Mouse (Mus musculus) limb, embryonic 11.5 days (tissue): ENCODE data around the gene Lysmd2. TPM values are rescaled to one million over a fixed set of nuclear protein-coding genes. Genes with fewer than 3 reads are reported as not detected.
"Not testable (repeated sequence)": the region's sequence is repeated elsewhere in the genome, so short reads cannot be mapped to it uniquely, and the experiment has no call there.

ENCODE experiments used
- ATAC-seq: fragments of 200-750 bp; cut with Nextera tagmentation; 2 replicates; pipeline ENCODE4 v1.8.0; 2017; ENCODE audit warnings: low read depth; ENCODE audit not compliant: insufficient number of reproducible peaks, low FRiP score, low TSS enrichment
- DNase-seq: peaks from one replicate; pipeline ENCODE4 v3.0.0-alpha.2; 2015; ENCODE audit warnings: low spot score
- H3K27ac ChIP-seq: fragments of 300-500 bp; sonication (generic); replicated peaks from 2 replicates; pipeline ENCODE4 v1.5.1; 2014; ENCODE audit warnings: low read depth, mild to moderate bottlenecking, low read length
- H3K27me3 ChIP-seq: fragments of 300-500 bp; sonication (generic); 2 replicates; pipeline ENCODE4 v1.6.1; 2014; ENCODE audit warnings: mild to moderate bottlenecking, low read length, mixed read lengths; ENCODE audit not compliant: control insufficient read depth, insufficient read depth
- H3K36me3 ChIP-seq: fragments of 300-500 bp; sonication (generic); 2 replicates; pipeline ENCODE4 v1.6.1; 2014; ENCODE audit warnings: mild to moderate bottlenecking, low read length, moderate library complexity, mixed read lengths; ENCODE audit not compliant: control insufficient read depth, insufficient read depth
- H3K4me1 ChIP-seq: fragments of 300-500 bp; sonication (generic); 2 replicates; pipeline ENCODE4 v1.6.1; 2014; ENCODE audit warnings: low read length, mixed read lengths; ENCODE audit not compliant: control insufficient read depth, insufficient read depth
- H3K4me2 ChIP-seq: fragments of 300-500 bp; sonication (generic); 2 replicates; pipeline ENCODE4 v1.6.1; 2014; ENCODE audit warnings: low read depth, mild to moderate bottlenecking, moderate library complexity; ENCODE audit not compliant: severe bottlenecking
- H3K4me3 ChIP-seq: fragments of 300-500 bp; sonication (generic); 2 replicates; pipeline ENCODE4 v1.5.1; 2014; ENCODE audit warnings: low read depth, low read length
- H3K9ac ChIP-seq: fragments of 300-500 bp; sonication (generic); 2 replicates; pipeline ENCODE4 v1.6.1; 2014; ENCODE audit warnings: mild to moderate bottlenecking, low read length
- H3K9me3 ChIP-seq: fragments of 300-500 bp; sonication (generic); 2 replicates; pipeline ENCODE4 v1.6.1; 2016; ENCODE audit warnings: low read length; ENCODE audit not compliant: control insufficient read depth
- WGBS: fragments of 180-500 bp; shearing (Covaris S2); extraction: QIAGEN DNeasy Blood & Tissue Kit; methylation state at CpG from one replicate; pipeline ENCODE4 v1.1.7; 2014; 5-methylcytosine and 5-hydroxymethylcytosine counted together
- polyA plus RNA-seq: library from polyadenylated mRNA; unstranded; fragments of >200 nt; fragmentation: Nextera tagmentation; extraction: Ambion mirVana; gene quantifications from 2 replicates; pipeline ENCODE4 v1.2.1, GENCODE M21; 2014

Gene Lysmd2
- polyA plus RNA-seq, 1 experiment from 2014 or later = 21.6 TPM

DNA sequence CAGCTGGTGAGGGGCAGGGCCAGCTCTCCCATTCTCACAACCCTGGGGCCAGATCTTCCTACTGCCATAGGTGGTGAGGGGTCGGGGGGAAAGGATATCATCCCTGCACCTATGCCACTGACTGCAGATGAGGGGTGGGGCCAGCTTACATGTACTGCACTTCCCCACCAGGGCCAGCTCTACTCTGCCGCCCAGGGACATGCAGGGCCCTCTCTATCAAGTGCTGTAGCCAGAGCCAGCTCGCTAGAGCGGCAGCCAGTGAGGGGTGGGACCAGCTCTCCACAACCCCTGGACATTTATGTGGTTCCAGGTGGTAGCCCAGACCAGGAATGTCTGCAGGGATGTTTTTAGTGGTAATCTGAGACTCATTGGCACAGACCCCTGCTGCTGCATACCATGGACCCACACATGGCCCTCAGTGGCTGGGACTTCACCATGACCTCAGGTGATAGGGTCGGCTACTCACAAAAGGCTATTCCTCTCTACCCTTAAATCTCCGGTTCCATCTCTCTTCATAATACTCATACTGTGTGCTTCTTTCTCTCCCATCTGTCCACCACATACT, 6.6 kb upstream of the Lysmd2 start:
- no peak overlapping the region for H3K27ac ChIP-seq
- H3K27me3 ChIP-seq = no peaks in the 10 kb centered on the region
- peak; percentile 74 for ATAC-seq
- H3K9me3 ChIP-seq = no peaks in the 10 kb centered on the region
- H3K4me2 ChIP-seq = no peak overlapping the region
- no peaks in the 10 kb centered on the region for H3K36me3 ChIP-seq
- no peak for DNase-seq
- 61% methylated on average over 6 of the region's 6 CpGs for WGBS
- no peak overlapping the region for H3K9ac ChIP-seq
- H3K4me3 ChIP-seq = no peak overlapping the region
- no peaks in the 10 kb centered on the region for H3K4me1 ChIP-seq

DNA sequence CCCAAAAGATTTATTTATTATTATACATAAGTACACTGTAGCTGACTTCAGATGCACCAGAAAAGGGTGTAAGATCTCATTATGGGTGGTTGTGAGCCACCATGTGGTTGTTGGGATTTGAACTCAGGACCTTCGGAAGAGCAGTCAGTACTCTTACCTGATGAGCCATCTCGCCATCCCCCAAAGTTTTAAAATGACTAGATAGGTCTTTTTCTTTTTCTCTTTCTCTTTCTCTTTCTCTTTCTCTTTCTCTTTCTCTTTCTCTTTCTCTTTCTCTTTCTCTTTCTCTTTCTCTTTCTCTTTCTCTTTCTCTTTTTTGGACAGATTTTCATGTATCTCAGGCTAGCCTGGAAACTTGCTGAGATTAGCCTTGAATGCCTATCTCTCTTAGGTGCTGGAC, 5.8 kb upstream of the Lysmd2 start:
- 88% methylated on average over 2 of the region's 2 CpGs for WGBS
- H3K27ac ChIP-seq, H3K4me1 ChIP-seq, H3K27me3 ChIP-seq, DNase-seq, H3K9me3 ChIP-seq, H3K9ac ChIP-seq, H3K36me3 ChIP-seq, ATAC-seq, H3K4me2 ChIP-seq, H3K4me3 ChIP-seq: not testable (repeated sequence)

DNA sequence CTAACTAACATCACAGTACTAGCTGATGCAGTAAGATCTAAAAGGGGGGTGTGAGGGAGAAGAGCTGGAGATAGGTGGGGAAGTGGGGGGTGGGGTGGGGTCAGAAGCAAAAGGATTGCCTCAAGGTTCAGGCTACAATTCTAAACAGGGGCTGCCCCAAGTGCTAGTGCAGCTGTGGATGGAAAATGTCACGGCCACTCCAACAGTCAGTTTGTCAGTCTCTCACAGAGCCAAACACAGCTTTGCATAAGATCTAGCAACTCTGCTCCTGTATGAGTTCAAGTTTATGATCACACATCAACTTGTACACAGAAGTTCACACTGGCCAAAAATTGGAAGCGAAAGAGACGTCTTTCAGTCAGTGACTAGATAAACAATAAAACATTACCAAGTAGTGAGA, 4.1 kb upstream of the Lysmd2 start:
- no peaks in the 10 kb centered on the region for H3K27me3 ChIP-seq
- WGBS = 85% methylated on average over 3 of the region's 3 CpGs
- H3K4me2 ChIP-seq = no peak overlapping the region
- H3K27ac ChIP-seq = no peak overlapping the region
- no peak for DNase-seq
- no peaks in the 10 kb centered on the region for H3K9me3 ChIP-seq
- ATAC-seq = no peak
- H3K9ac ChIP-seq = no peak overlapping the region
- H3K36me3 ChIP-seq = no peaks in the 10 kb centered on the region
- H3K4me1 ChIP-seq = no peaks in the 10 kb centered on the region
- H3K4me3 ChIP-seq = no peak overlapping the region

DNA sequence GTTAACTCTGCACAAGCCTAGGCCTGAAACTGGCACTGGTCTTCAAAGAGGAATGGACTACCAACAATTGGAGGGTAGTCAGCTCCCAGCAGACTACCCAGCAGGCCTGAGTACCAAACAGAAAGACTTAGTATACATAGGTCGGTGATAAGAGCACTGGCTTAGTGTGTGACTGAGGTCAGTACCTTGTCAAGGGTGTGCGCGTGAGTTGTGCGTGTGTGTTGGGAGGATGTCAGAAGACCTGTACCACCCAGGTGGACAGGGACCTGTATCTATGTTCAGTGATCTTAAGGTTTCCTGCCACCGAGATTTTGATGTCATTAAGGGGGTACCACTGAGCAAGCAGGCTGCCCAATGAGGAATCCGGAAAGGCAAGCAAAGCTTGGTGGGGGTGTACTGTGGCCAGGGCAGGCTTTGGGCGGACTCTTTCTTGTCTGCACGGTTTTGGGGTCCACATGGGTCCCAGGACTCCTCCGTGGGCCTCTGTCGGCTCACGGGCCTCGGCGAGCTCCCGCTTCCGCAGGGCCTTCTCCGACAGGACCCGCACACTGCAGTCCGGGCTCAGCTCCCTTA, 472 bp upstream of the Lysmd2 start:
- no peaks in the 10 kb centered on the region for H3K27me3 ChIP-seq
- peak overlapping the region; percentile 70 for H3K4me3 ChIP-seq
- peak overlapping the region; percentile 82 for H3K4me2 ChIP-seq
- 19% methylated on average over 18 of the region's 18 CpGs for WGBS
- peak overlapping the region; percentile 73 for H3K27ac ChIP-seq
- DNase-seq (no peak), ATAC-seq (peak; percentile 44; the same call in 1 of the 2 replicates)
- no peaks in the 10 kb centered on the region for H3K9me3 ChIP-seq
- peak overlapping the region; percentile 85 for H3K9ac ChIP-seq
- H3K36me3 ChIP-seq = no peaks in the 10 kb centered on the region
- no peaks in the 10 kb centered on the region for H3K4me1 ChIP-seq

DNA sequence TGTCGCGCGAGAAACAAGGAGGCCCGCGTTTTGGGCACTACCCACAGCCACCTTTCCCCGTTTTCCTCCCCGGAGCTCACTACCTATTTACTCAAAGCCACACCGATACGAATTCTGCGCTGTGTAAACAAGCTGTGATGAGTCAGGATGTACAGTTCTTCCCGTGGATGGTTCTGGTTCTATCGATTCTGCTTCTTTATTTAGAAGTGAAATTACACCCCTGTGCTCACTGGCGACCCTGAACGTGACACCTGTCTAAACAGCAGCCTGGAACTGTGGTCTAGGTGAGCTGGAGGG, 715 bp downstream of the Lysmd2 start:
- Histone ChIP-seq H3K4me1 (no peaks in the 10 kb centered on the region), H3K9me3 (no peaks in the 10 kb centered on the region), H3K4me2 (peak overlapping the region; percentile 82), H3K4me3 (peak overlapping the region; percentile 70), H3K27ac (peak overlapping the region; percentile 73; the same call in 1 of the 2 replicates), H3K27me3 (no peaks in the 10 kb centered on the region), H3K9ac (peak overlapping the region; percentile 85), H3K36me3 (no peaks in the 10 kb centered on the region)
- no peak for ATAC-seq
- DNase-seq = no peak
- WGBS = under 1% methylated on average over 14 of the region's 14 CpGs

DNA sequence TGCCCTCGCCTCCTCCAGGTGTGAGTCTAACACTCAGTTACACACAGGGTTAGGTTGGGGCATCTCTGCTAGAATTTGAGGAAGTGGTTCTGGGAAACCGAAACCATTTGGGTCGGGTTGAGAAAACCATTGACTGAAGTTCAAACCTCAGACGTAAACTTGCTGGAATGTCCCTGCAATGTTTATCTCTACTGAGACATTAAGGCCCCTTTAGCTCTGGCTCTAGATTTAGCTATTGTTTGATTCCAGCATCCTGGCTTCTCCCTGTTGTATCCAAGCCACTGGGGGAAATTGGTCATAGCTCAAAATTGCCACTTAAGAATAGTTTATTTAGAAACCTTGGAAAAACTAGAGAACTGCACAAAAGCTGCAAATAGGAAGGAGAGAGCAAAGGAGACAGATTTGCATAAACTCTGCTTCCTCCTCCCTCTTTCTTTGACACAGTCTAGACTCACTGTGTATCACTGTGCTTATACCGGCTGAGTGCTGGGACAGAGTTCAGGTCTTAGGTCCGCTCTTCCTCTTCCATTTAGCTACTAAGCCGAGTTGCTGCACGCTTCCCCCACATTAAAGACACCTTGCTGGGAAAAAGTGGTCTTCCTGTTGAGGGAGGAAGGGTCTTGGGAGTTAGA, 5.4 kb downstream of the Lysmd2 start:
- Histone ChIP-seq H3K4me3 (no peak overlapping the region), H3K4me1 (no peaks in the 10 kb centered on the region), H3K27me3 (no peaks in the 10 kb centered on the region), H3K27ac (no peak overlapping the region), H3K4me2 (no peak overlapping the region), H3K9me3 (no peaks in the 10 kb centered on the region), H3K9ac (no peak overlapping the region), H3K36me3 (no peaks in the 10 kb centered on the region)
- no peak for DNase-seq
- 83% methylated on average over 8 of the region's 8 CpGs for WGBS
- ATAC-seq = no peak

DNA sequence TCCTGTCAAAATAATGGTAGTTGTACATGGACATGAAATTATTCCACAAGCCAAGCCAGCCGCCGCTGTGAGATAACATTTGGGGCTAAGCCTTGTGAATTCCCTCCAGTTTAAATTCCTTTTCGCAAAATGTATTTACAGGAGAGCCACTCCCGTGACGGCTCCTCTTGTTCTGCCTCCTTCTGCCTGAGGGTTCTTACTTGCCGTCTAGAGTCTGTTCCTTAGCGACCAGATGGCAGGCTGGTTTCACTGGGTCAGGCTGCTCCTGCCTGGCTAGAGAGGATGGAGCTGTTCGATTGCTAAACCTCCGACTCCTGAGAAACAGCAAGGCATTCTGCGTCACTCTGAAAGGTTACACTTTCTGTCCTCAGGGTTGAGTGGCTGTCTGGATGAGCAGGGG, 6.6 kb downstream of the Lysmd2 start:
- H3K36me3 ChIP-seq = no peaks in the 10 kb centered on the region
- H3K27ac ChIP-seq = no peak overlapping the region
- no peak overlapping the region for H3K4me2 ChIP-seq
- H3K4me1 ChIP-seq = no peaks in the 10 kb centered on the region
- DNase-seq (no peak), ATAC-seq (no peak)
- H3K27me3 ChIP-seq = no peaks in the 10 kb centered on the region
- no peak overlapping the region for H3K9ac ChIP-seq
- H3K4me3 ChIP-seq = no peak overlapping the region
- WGBS = 61% methylated on average over 10 of the region's 10 CpGs
- H3K9me3 ChIP-seq = no peaks in the 10 kb centered on the region

DNA sequence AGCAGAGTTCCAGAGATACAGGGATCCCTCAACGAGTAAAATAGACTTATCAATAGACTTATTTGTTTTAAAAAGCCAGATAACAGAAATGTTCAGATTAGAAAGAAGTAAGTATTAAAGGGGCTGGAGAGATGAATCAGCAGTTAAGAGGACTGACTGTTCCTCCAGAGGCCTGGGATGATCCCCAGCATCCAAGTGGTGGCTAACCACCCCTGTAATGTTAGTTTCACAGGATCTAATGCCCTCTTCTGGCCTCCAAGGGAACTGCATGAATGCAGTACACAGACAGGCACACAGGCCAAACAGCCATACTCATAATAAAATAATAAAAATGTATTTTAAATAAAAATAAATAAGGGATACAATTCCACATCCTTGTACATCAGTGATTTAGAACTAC, 7.4 kb downstream of the Lysmd2 start:
- DNase-seq (peak; percentile 66), ATAC-seq (no peak)
- no peak overlapping the region for H3K9ac ChIP-seq
- H3K27me3 ChIP-seq = no peaks in the 10 kb centered on the region
- H3K4me3 ChIP-seq = no peak overlapping the region
- no peak overlapping the region for H3K4me2 ChIP-seq
- 61% methylated on average over 1 of the region's 1 CpGs for WGBS
- H3K9me3 ChIP-seq = no peaks in the 10 kb centered on the region
- no peaks in the 10 kb centered on the region for H3K4me1 ChIP-seq
- H3K36me3 ChIP-seq = no peaks in the 10 kb centered on the region
- H3K27ac ChIP-seq = no peak overlapping the region

DNA sequence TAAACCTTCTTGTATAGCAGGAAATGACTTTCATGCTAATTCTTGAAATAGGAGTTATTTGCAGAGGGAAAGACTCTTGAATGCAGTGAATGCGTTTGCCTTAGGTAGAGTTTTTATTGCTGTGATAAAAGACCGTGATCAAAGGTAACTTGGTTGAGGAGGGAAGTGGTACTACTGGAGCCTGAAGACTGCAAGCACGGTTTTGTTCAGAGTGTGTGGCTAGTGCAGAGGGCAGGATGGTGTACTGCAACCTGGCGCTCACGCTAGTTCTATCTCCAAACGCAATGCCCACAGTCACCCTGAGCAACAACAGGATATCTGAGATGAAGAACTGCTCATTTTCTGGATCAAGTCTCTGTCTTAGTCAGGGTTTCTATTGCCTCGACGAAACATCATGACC, 8.1 kb downstream of the Lysmd2 start:
- no peak overlapping the region for H3K4me3 ChIP-seq
- DNase-seq (no peak), ATAC-seq (no peak)
- H3K27ac ChIP-seq = no peak overlapping the region
- no peaks in the 10 kb centered on the region for H3K27me3 ChIP-seq
- H3K9me3 ChIP-seq = no peaks in the 10 kb centered on the region
- no peak overlapping the region for H3K9ac ChIP-seq
- WGBS = 77% methylated on average over 8 of the region's 8 CpGs
- H3K36me3 ChIP-seq = no peaks in the 10 kb centered on the region
- no peaks in the 10 kb centered on the region for H3K4me1 ChIP-seq
- no peak overlapping the region for H3K4me2 ChIP-seq
